Mouse (Mus musculus) activated CD4-positive, CD25-positive, alpha-beta regulatory T cell (primary cell): Measurements from ENCODE around the gene Slc9a3. TPM values are rescaled to one million over a fixed set of nuclear protein-coding genes. Genes with fewer than 3 reads are reported as not detected.

Source experiments
- polyA plus RNA-seq, 2 experiments: library from polyadenylated mRNA; unstranded; fragments of 100-300 nt; shearing (Covaris generic); gene quantifications; one replicate each; pipeline ENCODE4 v1.2.1; 2017

Slc9a3 gene
- under 1 TPM in 1 of 2 experiments, not detected in 1; 0.26 TPM for polyA plus RNA-seq

GRCm38 (mm10) chr13:74121141-74121602 lies at the start of gene Slc9a3:
TSS of gene Slc9a3 (plus strand) at chr13:74121457.

GRCm38 (mm10) chr13:74208317-74208985 lies 87.2 kb downstream of the Slc9a3 start, which contains the start of gene Exoc3:
TSS of gene Exoc3 (minus strand) at chr13:74208732.

Other genes with a start within 250 kb of the Slc9a3 start
- 1 to 10 TPM; 4.1 to 7.3 TPM for gene Trip13, start 183.7 kb upstream of the Slc9a3 start, polyA plus RNA-seq
- gene Brd9, start 183.6 kb upstream of the Slc9a3 start, polyA plus RNA-seq, result 10 to 100 TPM; 60.2 TPM
- gene Zdhhc11, start 157.6 kb upstream of the Slc9a3 start, polyA plus RNA-seq, result not detected
- gene Tppp, start 112.0 kb upstream of the Slc9a3 start, polyA plus RNA-seq, result 1 to 10 TPM in 1 of 2 experiments, not detected in 1; 1.5 TPM
- 10 to 100 TPM; 10.0 to 12.0 TPM for gene Cep72, start 59.2 kb upstream of the Slc9a3 start, polyA plus RNA-seq
- gene Exoc3, start 87.3 kb downstream of the Slc9a3 start, polyA plus RNA-seq, result 10 to 100 TPM; 75.3 to 79.5 TPM
- under 1 TPM in 1 of 2 experiments, not detected in 1; 0.04 TPM for gene Ahrr, start 170.9 kb downstream of the Slc9a3 start, polyA plus RNA-seq
- gene Pdcd6, start 196.1 kb downstream of the Slc9a3 start, polyA plus RNA-seq, result 100 to 1,000 TPM; 179 to 213 TPM
- gene Sdha, start 228.8 kb downstream of the Slc9a3 start, polyA plus RNA-seq, result 100 to 1,000 TPM; 206 to 252 TPM
- gene Ccdc127, start 228.9 kb downstream of the Slc9a3 start, polyA plus RNA-seq, result 10 to 100 TPM; 26.1 to 27.5 TPM
- gene Lrrc14b, start 242.5 kb downstream of the Slc9a3 start, polyA plus RNA-seq, result not detected